Mouse (Mus musculus): Measurements from ENCODE around the gene Hnf1a.

Hnf1a gene

GRCm38 (mm10) chr5:114979250-114980121 is 8.6 kb upstream of the Hnf1a start:
- DNase-seq (ENCODE audit: low spot score in 2 of 2), result peak; percentile 45 to 74

GRCm38 (mm10) chr5:114978888-114979249 is 8.0 kb upstream of the Hnf1a start:
- no peak for DNase-seq (ENCODE audit: low spot score in 2 of 2)

- no peak for DNase-seq (ENCODE audit: low spot score in 2 of 2)
Observed at GRCm38 (mm10) chr5:114978473-114978872, 7.6 kb upstream of the Hnf1a start.

- no peak for DNase-seq (ENCODE audit: low spot score in 2 of 2)
Observed at GRCm38 (mm10) chr5:114976935-114977334, 6.0 kb upstream of the Hnf1a start.

DNA sequence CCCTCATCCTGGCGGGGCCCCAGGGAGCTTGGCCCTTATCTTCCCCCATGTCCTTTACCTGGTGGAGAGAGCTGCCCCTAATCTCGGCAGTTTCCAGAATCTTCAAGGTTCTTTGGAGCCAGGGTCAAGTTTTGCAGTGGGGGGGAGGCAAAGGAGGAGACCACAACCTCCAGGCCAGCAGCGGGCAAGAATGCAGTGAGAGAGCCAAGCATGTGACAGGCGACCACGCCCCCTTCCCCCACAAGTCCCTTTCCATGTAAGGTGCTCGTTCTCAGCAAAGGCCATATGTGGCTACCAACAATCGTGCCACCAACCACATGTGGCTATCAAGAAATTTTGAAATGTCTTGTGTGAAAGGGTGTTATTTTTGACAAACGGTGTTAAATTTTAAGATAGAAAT is 2.2 kb upstream of the Hnf1a start:
- DNase-seq (ENCODE audit: low spot score in 2 of 2), result no peak

- DNase-seq (ENCODE audit: low spot score in 2 of 2), result no peak
Observed at GRCm38 (mm10) chr5:114972201-114972600, 1.3 kb upstream of the Hnf1a start.

DNA sequence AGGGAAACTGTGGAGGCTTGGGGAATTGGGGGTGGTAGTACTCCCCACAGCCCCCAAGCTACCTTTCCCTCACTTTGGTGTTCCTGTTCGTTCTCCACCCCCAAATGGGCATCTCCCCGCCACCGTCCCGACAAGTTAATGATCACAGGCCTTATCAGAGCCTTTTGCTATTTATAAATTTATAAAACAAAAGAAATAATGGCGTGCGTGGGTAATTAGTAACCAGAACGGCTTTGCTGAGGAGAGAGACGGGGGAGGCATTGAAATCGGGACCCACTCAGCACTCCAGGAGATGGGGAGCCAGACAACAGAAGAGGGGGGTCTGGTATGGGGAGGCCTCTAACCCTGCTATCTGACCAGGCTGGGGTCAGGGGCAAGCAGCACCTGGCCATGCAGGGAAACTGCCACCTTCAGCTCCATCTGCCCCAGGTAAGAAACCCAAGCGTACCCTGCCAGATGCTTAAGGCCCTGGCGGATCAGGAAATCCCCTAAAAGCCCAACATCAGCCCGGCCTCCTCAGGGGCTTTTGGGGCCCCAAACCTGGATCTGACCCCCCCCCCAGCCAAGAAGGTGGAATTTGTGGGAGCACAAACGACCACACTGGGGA is 1.2 kb downstream of the Hnf1a start:
- no peak for DNase-seq (ENCODE audit: low spot score in 2 of 2)

- DNase-seq (ENCODE audit: low spot score in 2 of 2), result no peak
Observed at GRCm38 (mm10) chr5:114969064-114969463, 1.8 kb downstream of the Hnf1a start.

DNA sequence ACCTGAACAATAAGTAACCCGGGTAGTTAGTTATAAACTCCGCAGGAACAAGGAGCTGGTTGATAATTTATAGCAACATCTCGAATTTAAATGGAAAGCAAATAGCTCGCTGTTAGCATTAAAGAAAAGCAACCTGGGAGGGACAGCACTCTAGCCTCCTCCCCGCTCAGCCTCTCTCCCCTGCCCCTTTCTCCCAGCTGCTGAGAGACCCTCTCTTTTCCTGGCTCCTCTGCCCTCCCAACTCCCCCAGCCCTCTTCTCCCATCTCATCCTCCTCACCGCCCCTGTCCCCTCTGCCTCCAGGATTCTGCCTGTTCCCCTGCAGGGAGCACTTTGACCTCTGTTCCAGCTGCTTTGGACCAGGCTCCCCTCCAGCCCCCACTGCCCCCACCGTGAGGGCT is 2.2 kb downstream of the Hnf1a start:
- DNase-seq (ENCODE audit: low spot score in 2 of 2), result no peak

DNA sequence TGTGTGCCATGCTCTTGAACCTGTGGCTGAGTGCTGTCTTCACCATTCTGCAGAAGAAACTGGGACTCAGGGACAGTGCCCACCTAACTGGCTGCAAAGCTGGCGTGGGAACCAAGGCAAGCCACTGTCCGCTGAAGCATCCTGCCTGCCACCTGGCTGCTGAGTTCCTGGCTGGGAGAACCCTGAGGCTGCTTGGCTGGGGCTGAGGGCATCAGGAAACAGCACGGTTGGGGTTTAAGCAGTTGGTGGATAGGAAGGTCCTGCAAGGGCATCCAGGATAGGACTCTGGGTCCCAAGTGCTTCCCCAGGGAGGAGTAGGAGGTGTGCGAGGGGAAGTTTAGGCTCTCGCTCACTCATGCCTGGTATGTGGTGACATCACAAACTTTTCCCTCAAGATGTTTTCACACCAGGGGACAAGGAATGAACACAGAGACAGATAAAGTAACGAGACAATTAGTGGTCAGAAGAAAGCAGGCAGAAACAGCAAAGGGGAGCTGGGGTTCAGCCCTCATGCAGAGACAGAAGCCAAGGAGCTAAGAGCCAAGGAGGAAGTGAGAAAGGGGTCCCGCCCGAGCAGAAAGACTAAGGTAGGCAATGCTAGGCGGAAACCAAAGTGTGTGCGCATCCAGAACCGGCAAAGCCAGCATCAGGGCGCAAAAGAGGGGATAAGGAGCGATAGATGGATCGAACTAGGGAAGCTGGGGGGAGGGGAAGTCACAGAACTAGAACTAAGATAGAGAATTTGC is 3.2 kb downstream of the Hnf1a start:
- no peak for DNase-seq (ENCODE audit: low spot score in 2 of 2)

GRCm38 (mm10) chr5:114964967-114965898 is 5.7 kb downstream of the Hnf1a start:
- DNase-seq (ENCODE audit: low spot score in 2 of 2), result no peak

DNA sequence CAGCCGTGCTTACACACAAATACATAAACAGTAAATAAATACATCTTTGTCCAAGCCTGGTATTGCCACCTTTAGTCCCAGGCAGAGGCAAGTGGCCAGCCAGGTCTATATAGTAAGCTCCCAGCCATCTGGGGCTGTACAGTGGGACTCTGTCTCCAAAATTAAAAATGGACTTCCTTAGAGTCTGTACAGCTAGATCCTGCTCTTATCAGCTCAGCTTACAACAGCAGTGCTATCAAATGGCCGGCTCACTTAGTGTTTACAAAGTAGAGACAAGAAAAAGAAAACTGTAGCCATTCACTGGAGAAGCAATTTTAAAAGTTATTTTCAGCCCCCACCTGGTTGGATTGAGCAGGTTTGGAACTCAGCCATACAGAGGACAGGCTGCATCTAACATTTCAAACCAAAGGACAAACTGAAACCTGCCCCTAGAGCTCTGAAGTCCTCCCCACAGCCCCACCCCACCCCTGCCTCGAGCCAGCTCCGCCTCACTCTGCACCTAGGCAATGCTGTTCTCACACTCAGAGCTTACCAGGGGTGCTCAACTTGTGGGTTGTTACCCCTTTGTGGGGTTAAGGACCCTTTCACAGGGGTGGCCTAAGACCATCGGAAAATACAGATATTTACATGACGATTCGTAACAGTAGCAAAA is 6.5 kb downstream of the Hnf1a start:
- no peak for DNase-seq (ENCODE audit: low spot score in 2 of 2)

DNA sequence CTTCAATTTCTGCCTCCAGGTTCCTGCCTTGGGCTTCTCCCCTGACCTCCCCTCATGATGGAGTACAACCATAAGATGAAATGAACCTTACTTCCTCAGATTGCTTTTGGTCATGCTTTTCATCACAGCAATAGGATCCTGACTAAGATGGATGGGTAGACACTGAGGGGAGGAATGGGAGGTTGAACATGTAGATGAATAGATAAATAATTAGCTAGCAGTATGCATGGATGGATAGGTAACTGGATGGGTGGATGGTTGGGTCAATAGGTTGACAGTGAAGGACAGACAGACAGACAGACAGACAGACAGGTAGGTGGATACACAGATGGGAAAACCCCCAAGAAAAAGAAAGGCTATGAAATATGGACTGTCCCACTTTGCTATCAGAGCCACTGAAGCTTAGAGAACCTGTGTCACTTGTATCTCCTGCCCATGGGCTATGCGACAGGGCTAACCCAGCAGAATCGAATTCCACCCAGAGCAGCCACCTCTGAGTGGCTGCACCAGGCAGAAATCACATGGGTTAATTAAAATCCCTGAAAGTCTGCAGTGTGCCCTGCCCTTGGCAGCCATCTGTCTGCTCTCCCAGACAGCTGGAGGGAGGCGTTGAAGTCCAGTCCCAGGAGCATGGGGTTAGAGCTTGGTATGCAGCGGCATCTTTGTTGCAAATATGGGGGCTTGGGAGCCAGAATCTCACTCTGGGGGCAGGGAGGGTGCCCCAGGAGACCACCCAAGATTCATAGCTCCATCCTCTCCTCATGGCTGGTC is 9.1 kb downstream of the Hnf1a start:
- no peak for DNase-seq (ENCODE audit: low spot score in 2 of 2)

DNA sequence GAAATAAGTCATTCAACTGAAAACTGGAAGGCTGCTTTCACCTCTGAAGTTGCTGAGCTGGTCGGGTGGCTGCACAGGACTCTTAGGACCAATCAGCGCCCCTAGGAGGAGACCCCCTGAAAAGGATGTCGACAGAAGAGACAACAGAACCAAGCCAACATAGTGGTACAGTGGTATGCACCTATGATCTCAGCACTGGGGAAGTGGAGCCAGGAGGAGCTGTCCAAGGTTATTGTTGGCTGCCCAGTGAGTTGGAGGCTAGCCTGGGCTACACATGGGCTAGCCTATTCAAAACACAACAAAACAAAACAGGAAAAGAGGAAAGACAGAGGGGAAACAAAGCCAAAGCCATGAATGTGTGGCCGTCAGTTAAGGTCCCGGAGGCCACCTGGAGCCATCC is 12.8 kb downstream of the Hnf1a start:
- DNase-seq (ENCODE audit: low spot score in 2 of 2), result no peak

DNA sequence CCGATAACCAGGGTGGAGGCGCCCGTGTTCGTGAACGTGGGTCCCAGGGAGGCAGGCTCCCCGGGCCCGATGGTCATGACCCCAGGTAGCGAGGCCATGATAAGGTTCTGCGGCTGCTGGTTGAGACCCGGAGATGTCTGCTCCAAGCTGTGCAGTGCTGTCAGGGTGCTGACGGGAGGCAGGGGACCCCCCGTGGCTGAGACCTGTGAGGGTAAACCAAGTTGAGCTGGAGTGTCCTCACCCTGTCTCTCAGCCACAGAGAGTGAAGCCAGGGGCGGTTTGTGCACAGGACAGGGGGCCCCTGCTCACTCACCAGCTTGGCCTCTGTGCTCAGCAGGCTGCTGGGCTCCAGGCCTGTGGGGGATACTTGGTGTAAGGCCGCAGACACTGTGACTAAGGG is 17.6 kb downstream of the Hnf1a start:
- DNase-seq (ENCODE audit: low spot score in 2 of 2), result no peak

DNA sequence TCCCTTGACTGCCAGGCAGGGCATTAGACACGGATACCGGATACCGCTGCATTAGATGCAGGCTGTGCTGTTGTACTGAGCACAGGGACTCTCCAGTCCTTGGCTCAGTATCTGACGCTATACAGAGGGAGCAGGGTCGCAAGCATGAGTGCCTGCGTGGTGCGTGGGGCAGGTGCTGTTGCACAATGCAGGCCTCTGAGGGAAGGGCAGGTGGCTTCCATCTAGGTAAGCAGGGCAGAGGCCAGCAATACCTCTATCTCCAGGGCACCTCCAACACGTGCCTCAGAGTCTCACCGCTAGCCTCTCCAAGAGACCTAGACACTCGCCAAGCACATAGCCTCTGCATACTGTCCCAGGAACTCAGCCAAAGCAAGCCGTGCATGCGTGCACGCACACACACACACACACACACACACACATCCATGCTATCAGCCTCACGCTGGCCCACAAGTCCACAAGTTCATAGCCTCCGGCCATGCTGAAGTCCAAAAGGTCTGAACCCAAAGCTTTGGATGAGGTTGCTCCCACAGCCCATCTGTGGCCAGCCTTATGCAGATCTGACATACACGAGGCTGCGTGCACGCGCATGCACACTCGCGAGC is 19.5 kb downstream of the Hnf1a start:
- no peak for DNase-seq (ENCODE audit: low spot score in 2 of 2)

- DNase-seq (ENCODE audit: low spot score in 2 of 2), result no peak
Observed at GRCm38 (mm10) chr5:114950669-114951068, 20.2 kb downstream of the Hnf1a start.

DNA sequence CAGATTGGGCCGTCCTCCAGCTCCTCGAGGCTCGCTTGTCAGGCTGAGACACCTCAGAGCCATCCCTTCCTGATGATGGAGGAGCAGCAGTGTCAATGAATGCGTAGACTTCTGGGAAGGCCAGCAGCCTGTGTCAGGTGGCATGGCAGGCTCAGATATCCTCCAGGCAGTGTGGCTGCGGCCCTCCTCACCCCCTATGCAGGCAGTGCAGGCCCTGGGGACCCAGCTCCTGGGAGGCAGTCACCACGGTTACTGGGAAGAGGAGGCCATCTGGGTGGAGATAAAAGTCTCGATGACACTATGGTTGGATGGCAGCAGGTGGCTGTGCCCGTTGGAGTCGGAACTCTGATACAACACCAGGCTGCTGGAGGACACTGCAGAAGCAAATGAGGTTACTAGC is 21.1 kb downstream of the Hnf1a start:
- DNase-seq (ENCODE audit: low spot score in 2 of 2), result no peak

DNA sequence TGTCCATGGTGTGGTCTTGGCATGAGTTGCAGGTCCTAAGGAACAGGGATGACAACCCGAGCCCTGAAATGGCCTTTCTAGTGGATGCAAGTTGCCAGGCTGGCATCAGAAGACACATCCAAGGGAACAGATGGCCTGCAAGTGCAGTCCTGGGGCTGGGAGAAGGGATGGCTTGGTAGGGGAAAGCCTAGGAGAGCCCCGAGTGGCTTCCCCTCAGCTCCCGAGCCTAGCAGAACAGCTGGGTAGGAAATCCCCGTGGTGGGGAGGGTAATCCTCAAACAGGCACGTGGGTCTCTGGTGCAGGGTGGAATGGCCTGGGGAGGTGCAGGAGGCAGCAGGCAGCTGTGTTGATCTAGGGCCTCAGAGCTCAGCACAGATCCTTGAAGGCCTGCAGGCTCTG is 21.6 kb downstream of the Hnf1a start:
- DNase-seq (ENCODE audit: low spot score in 2 of 2), result no peak

DNA sequence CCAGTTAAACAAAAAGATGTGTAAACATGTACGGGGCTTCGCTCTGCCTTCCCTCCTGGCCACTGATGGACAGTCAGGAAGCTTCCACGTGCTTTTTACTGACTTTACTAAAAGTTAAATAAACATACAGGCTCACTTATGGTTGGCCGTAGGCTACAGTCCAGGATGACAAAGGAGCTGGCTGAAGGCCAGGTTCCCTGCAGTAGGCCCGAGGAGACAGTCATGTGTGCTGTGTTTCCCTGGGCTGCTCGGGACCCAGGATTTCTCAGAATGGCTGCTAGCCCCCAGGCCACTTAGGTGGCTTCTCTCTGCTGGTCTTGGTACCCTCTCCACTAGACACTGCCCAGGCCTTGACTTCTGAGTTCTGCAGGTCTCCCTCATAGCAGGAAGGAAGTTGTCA is 22.0 kb downstream of the Hnf1a start:
- no peak for DNase-seq (ENCODE audit: low spot score in 2 of 2)
